Mouse (Mus musculus): ENCODE measurements at regions not wholly inside any gene's neighbourhood (a gene's known extent, or its start where the extent isn't known, plus 50 kb on each side); places are given as distances from the start of the nearest gene placed in this dataset.

GRCm38 (mm10) chr2:55817273-55817672 is 381.5 kb downstream of the Kcnj3 start:
- no peak for DNase-seq

DNA sequence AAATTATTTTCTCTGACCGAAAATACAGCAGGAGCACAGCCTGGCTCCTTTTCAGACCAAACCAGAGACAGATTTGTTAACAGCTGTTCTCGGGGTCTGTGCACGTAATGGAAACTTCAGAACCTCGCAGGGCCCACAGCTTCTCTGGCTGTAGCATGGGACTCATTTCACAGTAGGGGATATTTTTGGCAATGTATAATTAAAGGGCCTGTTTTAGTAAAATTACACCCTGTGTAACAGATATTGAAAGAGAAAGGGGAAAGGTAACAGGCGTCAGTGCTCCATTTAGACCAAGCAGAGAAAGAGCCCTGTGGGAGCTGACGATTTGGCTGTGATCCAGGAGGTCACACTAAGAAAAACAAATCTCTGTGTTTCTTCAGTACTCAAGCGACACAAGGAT is 382.4 kb downstream of the Kcnj3 start:
- DNase-seq = peak; percentile 48

DNA sequence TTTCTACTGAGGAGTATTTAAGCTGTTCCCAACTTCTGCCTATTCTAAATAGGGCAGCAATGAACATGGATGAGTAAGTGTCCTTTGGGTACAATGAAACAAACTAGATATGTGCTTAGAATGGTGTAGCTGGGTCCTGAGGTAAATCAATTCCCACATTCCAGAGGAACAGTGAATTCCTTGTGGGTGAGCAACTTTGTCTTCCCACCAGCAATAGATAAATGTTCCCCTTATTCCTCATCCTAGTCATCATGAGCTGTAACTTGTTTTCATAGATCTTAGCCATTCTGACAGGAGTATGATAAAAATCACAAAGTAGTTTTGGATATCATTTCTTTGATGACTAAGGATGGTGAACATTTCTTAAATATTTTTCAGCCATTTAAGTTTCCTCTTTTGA is 387.0 kb downstream of the Kcnj3 start:
- DNase-seq = no peak

- no peak for DNase-seq
These were observed 405.8 kb downstream of the Kcnj3 start for GRCm38 (mm10) chr2:55841521-55841920.

DNA sequence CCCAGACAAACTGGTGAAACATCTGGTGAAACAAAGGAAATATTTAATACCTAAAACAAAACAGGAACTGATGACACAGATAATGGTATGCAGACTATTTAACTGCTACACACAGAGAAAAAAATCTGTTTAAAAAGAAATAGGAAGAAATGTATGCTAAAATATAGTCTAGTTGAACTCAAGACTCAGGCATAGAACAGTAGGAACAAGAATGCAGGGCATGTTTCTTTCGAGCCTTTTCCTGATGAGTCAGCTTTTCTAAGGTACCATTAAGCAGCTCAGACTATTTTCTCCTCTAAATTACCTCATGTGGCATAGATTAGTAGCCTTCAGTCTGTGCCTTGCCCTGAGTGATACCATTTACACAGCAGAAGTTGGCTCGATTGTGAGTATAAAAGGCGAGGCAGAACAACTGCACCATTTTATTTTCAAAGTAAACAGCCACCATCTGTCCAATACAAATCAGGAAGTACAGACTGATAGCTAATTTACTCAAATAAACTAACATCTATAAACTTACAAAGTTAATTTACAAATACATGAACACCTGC is 411.1 kb downstream of the Kcnj3 start:
- no peak for DNase-seq

- DNase-seq = no peak
These were observed 426.7 kb downstream of the Kcnj3 start for GRCm38 (mm10) chr2:55862479-55862878.

- DNase-seq = no peak
These were observed 454.2 kb downstream of the Kcnj3 start for GRCm38 (mm10) chr2:55889976-55890375.

DNA sequence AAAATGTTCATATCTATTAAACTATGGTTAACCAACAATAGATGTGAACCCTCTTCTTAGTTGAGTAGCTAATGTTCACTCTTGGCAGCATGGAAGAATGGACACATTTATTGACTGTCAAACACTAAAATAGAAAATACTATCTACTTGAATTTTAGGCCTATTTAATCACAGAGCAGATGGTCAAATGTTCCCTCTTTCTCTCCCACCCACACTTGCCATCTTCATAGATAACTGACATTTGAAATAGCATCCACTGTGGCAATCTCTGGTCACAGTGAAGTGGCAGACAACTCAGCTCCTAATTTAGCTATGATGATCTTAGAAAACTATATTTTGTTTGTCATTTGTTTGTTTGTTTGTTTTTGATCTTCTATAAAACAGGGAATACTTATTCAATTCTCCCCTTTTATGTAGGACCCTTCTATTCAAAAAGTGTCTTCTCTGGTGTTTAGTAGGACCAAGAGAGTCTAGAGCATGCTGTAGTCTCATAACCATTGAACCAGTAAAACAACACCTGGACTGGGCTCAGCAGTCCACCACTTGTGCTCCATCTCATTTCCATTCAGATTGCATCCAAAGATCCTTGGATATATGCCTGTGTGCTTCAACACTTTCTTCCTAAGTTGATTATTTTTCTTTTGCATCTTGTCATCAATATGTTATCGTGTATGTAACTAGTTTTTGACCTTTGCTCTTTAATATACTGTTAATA is 457.2 kb downstream of the Kcnj3 start:
- no peak for DNase-seq

GRCm38 (mm10) chr2:55920294-55920693 is 484.5 kb downstream of the Kcnj3 start:
- DNase-seq = no peak
